Mouse (Mus musculus) ES-E14 (cell line): ENCODE results near the gene Lrrc43. TPM values are rescaled to one million over a fixed set of nuclear protein-coding genes. Genes with fewer than 3 reads are reported as not detected.

ENCODE experiments used
- DNase-seq: peaks from one replicate; pipeline ENCODE4 v3.0.0-alpha.2; 2013; ENCODE audit warnings: low read depth, low spot score
- H3K27ac ChIP-seq: 2 replicates; pipeline ENCODE4 v1.5.1; 2012; ENCODE audit warnings: low read depth, mild to moderate bottlenecking, low read length, moderate library complexity, mixed read lengths; ENCODE audit not compliant: poor library complexity, insufficient read depth, severe bottlenecking
- H3K36me3 ChIP-seq: 2 replicates; pipeline ENCODE4 v1.6.1; 2012; ENCODE audit warnings: mild to moderate bottlenecking, low read length, moderate library complexity, mixed read lengths; ENCODE audit not compliant: control insufficient read depth, poor library complexity, insufficient read depth, severe bottlenecking
- H3K4me1 ChIP-seq, 2 experiments: fragments of 150-350 bp in 1 of 2; sonication (generic) in 1 of 2; 2 replicates each; pipeline ENCODE4 v1.6.1; 2012; ENCODE audit warnings: low read length in 2 of 2, mild to moderate bottlenecking in 1 of 2, mixed read lengths in 1 of 2; ENCODE audit not compliant: control insufficient read depth in 2 of 2, insufficient read depth in 2 of 2, poor library complexity in 1 of 2
- H3K4me3 ChIP-seq, 2 experiments: fragments of 150-350 bp in 1 of 2; sonication (generic) in 1 of 2; 2 replicates each; pipeline ENCODE4 v1.5.1; 2012; ENCODE audit warnings: low read length in 2 of 2, low read depth in 1 of 2, mild to moderate bottlenecking in 1 of 2, mixed read lengths in 1 of 2; ENCODE audit not compliant: insufficient read depth in 1 of 2, poor library complexity in 1 of 2, severe bottlenecking in 1 of 2
- H3K9ac ChIP-seq: 2 replicates; pipeline ENCODE4 v1.6.1; 2012; ENCODE audit warnings: low read depth, mild to moderate bottlenecking, low read length, mixed read lengths; ENCODE audit not compliant: poor library complexity, insufficient read depth, severe bottlenecking
- H3K9me3 ChIP-seq: fragments of 150-350 bp; sonication (generic); 2 replicates; pipeline ENCODE4 v1.6.1; 2012; ENCODE audit warnings: low read depth, mild to moderate bottlenecking, low read length; ENCODE audit not compliant: control insufficient read depth, insufficient read depth
- CHD2 ChIP-seq: IDR thresholded peaks from 2 replicates; pipeline ENCODE4 v1.6.1; 2014; ENCODE audit warnings: mild to moderate bottlenecking, low read depth, low read length, inconsistent platforms
- HCFC1 ChIP-seq: IDR thresholded peaks from 2 replicates; pipeline ENCODE4 v1.6.1; 2012; ENCODE audit warnings: low read length, inconsistent platforms, borderline replicate concordance; ENCODE audit not compliant: insufficient read depth
- MAFK ChIP-seq: IDR thresholded peaks from 2 replicates; pipeline ENCODE4 v1.6.1; 2014; ENCODE audit warnings: mild to moderate bottlenecking, low read depth, low read length, inconsistent platforms; ENCODE audit not compliant: insufficient read depth
- ZC3H11A ChIP-seq: IDR thresholded peaks from 2 replicates; pipeline ENCODE4 v1.6.1; 2012; ENCODE audit warnings: low read depth, mild to moderate bottlenecking, inconsistent platforms, low read length, borderline replicate concordance
- ZNF384 ChIP-seq: IDR thresholded peaks from 2 replicates; pipeline ENCODE4 v1.6.1; 2012; ENCODE audit warnings: low read depth, low read length, inconsistent platforms
- in situ Hi-C, 2 experiments: fragments of 600-800 bp; cut with MboI; formaldehyde crosslinking; loops; one replicate each; pipeline ENCODE4 v1.15.1; 2025; ENCODE audit warnings: low sequenced_read_pairs in 2 of 2, inconsistent platforms in 1 of 2; ENCODE audit not compliant: unreplicated experiment in 2 of 2
- total RNA-seq: library from RNA; depleted of rRNA; stranded (reverse); fragments of 300-350 nt; gene quantifications from 2 replicates; pipeline ENCODE4 v1.2.3, GENCODE M21; 2012

The Lrrc43 gene
- total RNA-seq, 1 experiment: not detected

DNA sequence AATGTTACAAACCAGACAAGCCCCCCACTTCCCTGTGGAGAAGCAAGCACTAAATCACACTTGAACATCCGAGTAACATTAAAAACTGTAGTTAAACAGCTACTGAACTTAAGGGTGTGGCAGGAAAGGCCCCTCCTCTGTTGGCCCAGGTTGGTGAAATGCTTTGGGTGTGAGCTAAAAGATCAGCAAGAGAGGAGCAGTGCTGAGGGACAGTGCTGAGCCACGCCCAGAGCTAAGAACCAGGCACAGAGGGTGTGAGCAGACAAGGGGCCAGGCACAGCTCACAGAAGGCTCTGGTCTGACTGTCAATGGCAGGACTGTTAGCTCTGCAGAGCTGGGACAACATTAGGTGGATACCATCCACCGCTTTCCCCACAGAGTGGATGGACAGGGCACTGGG lies 23.0 kb downstream of the Lrrc43 start:
- Histone ChIP-seq H3K4me3 (no peak overlapping the region), H3K4me1 (peaks cover 2 to 15% of the 10 kb centered on the region in 2 experiments; a peak in 3 of 4 replicates), H3K9ac (no peak overlapping the region), H3K36me3 (peaks cover 18% of the 10 kb centered on the region), H3K27ac (no peak overlapping the region), H3K9me3 (no peaks in the 10 kb centered on the region)
- TF ChIP-seq ZC3H11A (no peak), HCFC1 (no peak), MAFK (no peak), CHD2 (no peak), ZNF384 (no peak)
- in situ Hi-C loops: no loop called here
- no peak for DNase-seq

GRCm38 (mm10) chr5:123514871-123515270 lies 25.8 kb downstream of the Lrrc43 start:
- no peak overlapping the region for H3K9ac ChIP-seq
- peaks cover 2 to 15% of the 10 kb centered on the region in 2 experiments; a peak in 3 of 4 replicates for H3K4me1 ChIP-seq
- TF ChIP-seq HCFC1 (no peak), MAFK (no peak), CHD2 (no peak), ZNF384 (no peak), ZC3H11A (no peak)
- no peak overlapping the region for H3K27ac ChIP-seq
- H3K4me3 ChIP-seq: no peak overlapping the region
- DNase-seq: no peak
- in situ Hi-C loops: no loop called here
- peaks cover 22% of the 10 kb centered on the region for H3K36me3 ChIP-seq
- H3K9me3 ChIP-seq: no peaks in the 10 kb centered on the region

DNA sequence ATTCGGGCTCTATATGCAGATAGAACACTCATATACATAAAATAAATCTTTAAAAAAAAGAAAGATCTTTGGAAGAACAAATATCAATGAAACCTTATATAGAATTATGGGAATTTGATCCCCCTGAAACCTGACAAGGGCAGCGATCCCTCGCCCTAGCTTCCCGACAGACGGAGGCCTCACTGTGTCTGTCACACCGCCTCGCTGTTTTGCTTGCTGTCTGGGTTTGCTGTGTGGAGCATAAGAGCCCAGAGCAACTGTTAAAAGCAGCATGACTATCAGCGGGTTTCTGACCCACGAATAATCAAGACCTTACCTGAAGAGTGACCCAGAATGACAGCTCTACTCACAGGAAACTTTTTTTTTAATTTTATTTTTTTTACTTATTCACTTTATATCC lies 31.6 kb downstream of the Lrrc43 start:
- DNase-seq: no peak
- Histone ChIP-seq H3K9ac (no peak overlapping the region), H3K36me3 (peaks cover 8% of the 10 kb centered on the region), H3K4me1 (peaks cover 0 to 4% of the 10 kb centered on the region in 2 experiments; a peak in 1 of 4 replicates), H3K27ac (no peak overlapping the region), H3K4me3 (no peak overlapping the region), H3K9me3 (no peaks in the 10 kb centered on the region)
- TF ChIP-seq HCFC1: no peak
- no peak for TF ChIP-seq ZNF384
- TF ChIP-seq CHD2: no peak
- no peak for TF ChIP-seq ZC3H11A
- no peak for TF ChIP-seq MAFK
- in situ Hi-C loops: no loop called here

GRCm38 (mm10) chr5:123521621-123522020 lies 32.5 kb downstream of the Lrrc43 start:
- Histone ChIP-seq H3K36me3 (peaks cover 4% of the 10 kb centered on the region; the same call in 1 of the 2 replicates), H3K4me1 (peaks cover 0 to 4% of the 10 kb centered on the region in 2 experiments; a peak in 1 of 4 replicates), H3K9ac (no peak overlapping the region), H3K9me3 (no peaks in the 10 kb centered on the region), H3K27ac (no peak overlapping the region), H3K4me3 (no peak overlapping the region)
- in situ Hi-C loops: no loop called here
- no peak for DNase-seq
- TF ChIP-seq ZNF384 (no peak), HCFC1 (no peak), CHD2 (no peak), MAFK (no peak), ZC3H11A (no peak)

DNA sequence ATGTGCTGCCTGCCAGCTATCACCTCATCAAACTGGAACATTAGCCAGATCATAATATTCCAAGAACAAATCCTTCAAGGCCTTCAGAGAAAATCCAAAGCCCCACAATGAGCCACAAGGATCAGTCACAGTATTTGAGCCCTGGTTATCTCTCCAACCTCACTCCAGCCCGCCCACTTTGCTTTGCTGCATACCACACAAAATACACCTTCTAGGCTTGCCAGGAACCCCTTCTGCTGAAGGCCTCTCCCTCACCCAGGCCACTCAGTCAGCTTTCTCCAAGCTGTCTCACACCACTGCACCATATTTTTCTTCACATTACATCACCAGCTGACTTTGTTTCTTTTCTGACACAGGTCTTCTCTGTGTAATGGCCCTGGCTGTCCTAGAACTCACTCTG lies 33.1 kb downstream of the Lrrc43 start:
- TF ChIP-seq ZC3H11A (no peak), CHD2 (no peak), MAFK (no peak), HCFC1 (no peak), ZNF384 (no peak)
- no peaks in the 10 kb centered on the region for H3K9me3 ChIP-seq
- no peak for DNase-seq
- H3K4me1 ChIP-seq: peaks cover 0 to 4% of the 10 kb centered on the region in 2 experiments; a peak in 1 of 4 replicates
- H3K27ac ChIP-seq: no peak overlapping the region
- no peak overlapping the region for H3K9ac ChIP-seq
- in situ Hi-C loops: no loop called here
- H3K4me3 ChIP-seq: no peak overlapping the region
- peaks cover 4% of the 10 kb centered on the region; the same call in 1 of the 2 replicates for H3K36me3 ChIP-seq
